Mouse (Mus musculus) c-Kit-positive CD71-positive TER-119-negative erythroid progenitor cells, embryonic 14.5 days (primary cell): ENCODE measurements at regions not wholly inside any gene's neighbourhood (a gene's known extent, or its start where the extent isn't known, plus 50 kb on each side); places are given as distances from the start of the nearest gene placed in this dataset.

Source experiments
- DNase-seq: peaks from one replicate; pipeline ENCODE4 v3.0.0-alpha.2; 2013; ENCODE audit warnings: low read depth

GRCm38 (mm10) chr15:62477779-62478178 is 1367.2 kb downstream of the Gsdmc2 start:
- DNase-seq = no peak

DNA sequence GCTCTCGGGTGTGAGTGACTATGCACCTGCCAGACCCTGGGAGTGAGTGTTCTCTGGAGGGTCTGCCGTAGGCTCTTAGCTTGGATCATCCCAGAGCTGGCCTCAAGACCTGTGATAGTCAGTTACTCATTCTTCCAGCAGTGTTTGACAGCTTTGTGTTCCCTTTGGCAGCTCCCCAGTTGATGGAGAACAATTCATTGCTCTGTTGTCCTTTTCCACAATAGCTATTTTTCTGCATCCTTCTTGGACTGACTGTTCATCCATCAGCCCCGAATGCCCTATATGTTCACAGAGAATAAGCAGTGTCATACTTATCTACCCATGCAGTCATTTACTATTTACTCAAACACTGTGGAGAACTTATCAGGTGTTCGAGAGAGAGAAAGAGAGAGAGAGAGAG is 1368.5 kb downstream of the Gsdmc2 start:
- DNase-seq = no peak

DNA sequence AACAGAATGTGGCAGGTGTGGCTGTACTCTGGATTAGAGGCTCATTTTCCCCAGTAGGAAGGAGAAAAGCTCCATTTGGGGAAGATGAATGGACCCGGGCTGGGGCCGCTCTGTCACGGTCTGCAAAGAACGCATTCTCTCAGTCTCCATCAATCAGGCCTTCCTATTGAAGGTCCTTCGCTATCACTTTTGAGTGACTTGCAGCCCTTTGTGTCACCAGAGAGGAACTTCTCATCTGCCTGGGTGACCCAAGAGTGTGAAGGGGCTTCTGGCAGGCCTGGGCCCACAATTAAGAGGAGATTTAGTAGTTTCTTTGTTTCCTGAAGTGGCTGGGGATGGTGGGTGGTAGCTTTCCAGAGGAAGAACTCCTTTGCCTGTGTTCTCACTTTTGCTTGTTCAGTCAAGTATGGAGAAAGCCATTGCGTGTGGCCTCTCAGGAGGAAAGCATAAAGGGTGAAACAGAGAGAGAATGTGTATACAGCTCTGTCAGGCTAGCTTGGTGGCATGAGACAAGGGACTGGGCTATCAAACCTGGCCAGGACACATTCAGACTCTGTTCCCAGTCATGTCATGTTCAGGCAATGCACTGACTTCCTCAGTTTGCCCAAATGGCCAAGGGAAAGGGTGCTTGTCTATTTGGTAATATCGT is 1374.2 kb downstream of the Gsdmc2 start:
- DNase-seq = no peak

- DNase-seq = no peak
These were observed 1376.9 kb downstream of the Gsdmc2 start for GRCm38 (mm10) chr15:62468076-62468475.

GRCm38 (mm10) chr15:62466856-62467255 is 1378.1 kb downstream of the Gsdmc2 start:
- no peak for DNase-seq

GRCm38 (mm10) chr15:62465026-62465839 is 1379.7 kb downstream of the Gsdmc2 start:
- peak; percentile 4 for DNase-seq

DNA sequence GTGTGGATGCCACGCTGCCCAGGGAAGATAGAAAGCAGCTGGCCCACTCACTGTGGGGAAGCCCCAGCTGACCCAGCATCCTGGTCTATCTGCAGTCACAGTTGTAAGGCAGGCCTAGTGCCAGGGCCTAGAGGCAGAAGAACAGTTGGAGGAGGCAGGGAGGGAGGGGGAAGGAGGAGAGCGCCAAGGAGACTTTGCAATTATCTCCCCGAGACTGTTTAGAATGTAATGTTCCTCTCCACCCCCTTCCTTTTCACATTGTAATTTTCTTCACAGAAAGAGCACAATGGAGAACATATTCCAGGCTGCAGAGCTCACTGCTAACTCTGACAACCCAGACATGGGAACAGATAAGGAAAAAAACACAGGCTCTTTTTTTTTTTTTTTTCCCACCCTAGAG is 1382.3 kb downstream of the Gsdmc2 start:
- no peak for DNase-seq

GRCm38 (mm10) chr15:62461398-62462051 is 1383.5 kb downstream of the Gsdmc2 start:
- no peak for DNase-seq

- DNase-seq = no peak
These were observed 1384.3 kb downstream of the Gsdmc2 start for GRCm38 (mm10) chr15:62460724-62461123.

DNA sequence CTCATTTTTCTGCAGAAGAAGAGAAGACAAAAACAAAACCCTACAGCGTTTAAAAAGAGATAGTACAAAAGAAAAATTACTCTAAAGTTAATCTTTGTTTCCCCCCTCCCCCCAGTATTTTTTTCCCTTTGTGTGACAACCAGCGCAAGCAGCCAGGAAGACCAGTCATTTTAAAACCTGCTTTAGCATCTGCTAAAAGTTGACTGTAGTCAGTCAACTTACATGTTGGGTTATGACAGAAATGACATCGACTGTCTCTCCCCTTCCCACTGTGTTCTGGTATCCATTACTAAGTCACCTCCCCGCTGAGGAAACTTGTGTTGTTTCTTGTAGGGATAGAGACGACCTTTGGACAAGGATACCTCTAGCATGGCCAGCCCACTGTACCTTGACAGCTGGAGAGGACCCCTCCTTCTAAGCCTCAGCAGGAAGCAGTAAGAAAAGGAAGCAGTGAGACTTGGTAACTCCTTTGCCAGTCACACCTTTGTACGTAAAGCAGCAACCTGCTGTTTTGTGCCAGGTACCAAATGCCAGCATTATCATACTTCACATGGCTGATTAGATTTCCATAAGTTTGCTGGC is 1384.9 kb downstream of the Gsdmc2 start:
- no peak for DNase-seq

DNA sequence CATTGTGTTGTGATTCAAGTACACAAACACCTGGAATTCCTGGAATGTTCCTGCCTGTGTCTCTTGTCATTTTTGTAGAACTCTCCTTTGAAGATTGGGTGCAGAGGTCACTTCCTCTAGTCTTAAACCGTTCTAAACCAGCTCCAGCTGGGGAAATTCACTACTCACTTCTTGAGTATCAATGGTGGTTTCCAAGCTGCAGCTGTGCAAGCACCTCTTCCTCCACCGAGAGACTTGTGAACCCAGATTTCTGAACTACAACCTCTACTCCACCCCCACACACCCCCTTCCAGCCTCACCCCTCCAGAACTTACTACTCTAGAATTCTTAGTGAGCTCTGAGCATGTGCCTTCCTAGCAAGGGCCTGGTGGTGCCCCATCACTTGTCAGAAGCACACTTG is 1387.0 kb downstream of the Gsdmc2 start:
- DNase-seq = no peak

- DNase-seq = no peak
These were observed 1387.8 kb downstream of the Gsdmc2 start for GRCm38 (mm10) chr15:62457051-62457664.

GRCm38 (mm10) chr15:62456020-62456419 is 1389.0 kb downstream of the Gsdmc2 start:
- no peak for DNase-seq

GRCm38 (mm10) chr15:62448116-62448515 is 1396.9 kb downstream of the Gsdmc2 start:
- DNase-seq = no peak

DNA sequence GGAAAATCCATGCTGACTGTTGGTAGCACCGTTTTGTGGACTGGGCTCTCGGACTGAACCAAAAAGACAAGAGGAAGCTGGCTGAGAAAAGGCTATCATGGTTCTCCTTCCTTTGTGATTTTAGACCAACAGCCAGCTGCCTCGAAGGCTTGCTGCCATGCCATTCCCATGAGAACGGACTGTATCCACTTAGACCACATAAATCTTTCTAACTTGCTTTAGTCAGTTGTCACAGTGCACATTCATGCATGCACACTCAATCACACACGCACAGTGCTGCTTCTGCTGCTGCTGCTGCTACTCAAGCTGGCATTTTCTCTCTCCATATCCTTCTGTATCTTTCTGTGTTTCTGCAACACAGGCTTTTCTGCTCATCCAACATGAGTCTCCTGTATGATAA is 1405.8 kb downstream of the Gsdmc2 start:
- no peak for DNase-seq

DNA sequence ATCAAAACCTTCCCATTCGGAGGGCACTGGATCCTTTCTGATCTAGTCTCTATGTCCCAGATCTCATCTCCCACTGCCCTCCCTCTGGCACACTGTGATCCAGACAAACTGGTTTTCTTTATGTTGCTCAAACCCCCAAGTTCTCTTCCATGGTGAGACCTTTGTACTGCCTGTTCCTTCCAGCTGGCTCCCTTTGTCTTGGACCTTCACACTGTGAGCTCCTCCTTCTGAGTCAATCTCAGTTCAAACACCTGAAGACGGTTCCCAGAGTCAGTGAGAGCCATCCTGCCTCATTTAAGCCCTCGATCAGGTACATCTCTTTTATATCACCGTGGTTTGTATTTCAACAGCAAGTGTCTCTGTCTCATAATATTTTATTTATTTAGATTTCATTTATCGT is 1408.3 kb downstream of the Gsdmc2 start:
- DNase-seq = no peak

DNA sequence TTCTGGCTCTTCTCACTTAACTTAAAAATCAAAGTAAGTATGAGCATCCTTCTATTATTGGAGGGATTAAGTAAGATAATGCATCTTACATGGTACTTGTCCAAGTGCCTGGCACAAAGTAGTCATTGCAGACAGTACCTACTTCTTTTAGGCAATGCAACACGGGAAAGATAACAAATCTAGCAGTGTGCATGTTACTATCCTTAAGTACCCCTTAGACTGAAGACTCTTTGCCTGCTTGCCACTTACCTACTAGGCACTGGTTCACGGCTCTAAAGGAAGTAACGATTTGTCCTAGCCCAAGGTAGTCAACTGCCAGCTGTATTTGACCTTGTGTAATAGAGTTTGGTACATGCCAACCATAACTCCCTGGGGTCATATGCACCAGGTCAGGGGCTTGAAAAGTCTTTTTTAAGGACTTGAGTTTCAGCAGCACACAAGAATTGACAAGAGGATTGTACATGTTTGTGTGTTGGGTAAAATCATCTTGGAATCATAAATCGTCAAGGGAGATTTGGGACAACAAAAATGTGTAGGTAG is 1409.8 kb downstream of the Gsdmc2 start:
- no peak for DNase-seq

DNA sequence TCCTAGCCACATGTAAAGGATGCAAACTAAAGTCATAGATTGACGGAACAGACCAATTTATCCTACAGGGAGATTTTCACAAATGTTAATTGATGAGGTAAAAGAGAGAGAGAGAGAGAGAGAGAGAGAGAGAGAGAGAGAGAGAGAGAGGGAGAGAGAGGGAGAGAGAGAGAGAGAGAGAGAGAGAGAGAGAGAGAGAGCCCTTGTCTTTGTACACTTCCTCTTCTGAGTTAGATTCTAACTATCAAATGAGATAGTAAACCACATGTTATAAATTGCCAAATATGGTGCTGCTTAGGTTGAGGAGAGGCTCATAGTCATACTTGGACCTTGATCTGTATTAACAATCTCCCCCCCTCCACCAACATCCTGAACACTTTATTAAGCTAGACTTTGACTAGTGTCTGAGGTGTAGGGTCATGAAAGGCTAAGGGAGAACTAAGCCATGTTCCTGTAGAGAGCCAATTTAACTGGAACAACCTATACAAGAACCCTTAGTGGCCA is 1412.2 kb downstream of the Gsdmc2 start:
- DNase-seq = no peak

DNA sequence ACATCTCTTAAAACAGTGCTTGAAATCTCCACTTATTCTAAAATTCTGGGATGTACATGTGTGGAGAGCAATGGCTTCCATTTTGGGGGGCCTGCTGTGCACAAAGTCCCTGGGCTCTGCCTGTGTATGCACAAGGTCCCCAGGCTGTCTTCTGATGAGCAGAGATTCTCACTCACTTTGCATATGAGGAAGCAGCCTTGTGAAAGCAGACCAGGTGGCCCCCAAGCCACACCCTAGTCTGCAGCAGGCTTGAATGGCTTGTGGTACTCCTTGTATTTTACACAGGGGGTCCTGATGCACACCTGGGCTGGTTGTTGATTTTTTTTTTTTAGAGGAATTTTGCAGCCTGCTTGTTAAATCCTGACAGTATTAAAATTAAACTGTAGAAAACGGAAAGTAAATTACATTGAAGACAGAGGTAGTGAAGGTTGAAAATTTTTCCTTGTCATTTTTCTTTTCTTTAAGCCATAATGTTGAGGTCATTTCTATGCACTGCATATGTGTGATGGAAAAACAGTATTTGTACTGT is 1413.8 kb downstream of the Gsdmc2 start:
- no peak for DNase-seq

DNA sequence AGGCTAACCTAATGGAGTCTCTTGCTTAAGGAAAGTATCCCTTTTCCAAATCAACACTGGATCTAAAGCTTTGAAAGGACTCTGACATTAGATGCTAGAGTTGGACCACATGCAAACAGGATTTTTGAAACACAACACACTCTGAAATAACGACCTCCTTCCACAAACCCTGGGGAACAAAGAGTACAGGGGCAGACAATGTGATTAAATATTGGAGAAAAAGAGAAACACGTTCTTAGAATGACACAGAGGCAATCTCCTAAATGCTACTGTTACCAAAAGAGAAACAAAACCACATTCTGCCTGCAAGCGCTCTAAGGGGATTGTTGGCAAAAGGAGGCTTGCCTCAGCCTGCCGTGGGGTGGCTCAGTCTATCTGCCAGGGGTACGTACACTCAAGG is 1422.0 kb downstream of the Gsdmc2 start:
- no peak for DNase-seq

DNA sequence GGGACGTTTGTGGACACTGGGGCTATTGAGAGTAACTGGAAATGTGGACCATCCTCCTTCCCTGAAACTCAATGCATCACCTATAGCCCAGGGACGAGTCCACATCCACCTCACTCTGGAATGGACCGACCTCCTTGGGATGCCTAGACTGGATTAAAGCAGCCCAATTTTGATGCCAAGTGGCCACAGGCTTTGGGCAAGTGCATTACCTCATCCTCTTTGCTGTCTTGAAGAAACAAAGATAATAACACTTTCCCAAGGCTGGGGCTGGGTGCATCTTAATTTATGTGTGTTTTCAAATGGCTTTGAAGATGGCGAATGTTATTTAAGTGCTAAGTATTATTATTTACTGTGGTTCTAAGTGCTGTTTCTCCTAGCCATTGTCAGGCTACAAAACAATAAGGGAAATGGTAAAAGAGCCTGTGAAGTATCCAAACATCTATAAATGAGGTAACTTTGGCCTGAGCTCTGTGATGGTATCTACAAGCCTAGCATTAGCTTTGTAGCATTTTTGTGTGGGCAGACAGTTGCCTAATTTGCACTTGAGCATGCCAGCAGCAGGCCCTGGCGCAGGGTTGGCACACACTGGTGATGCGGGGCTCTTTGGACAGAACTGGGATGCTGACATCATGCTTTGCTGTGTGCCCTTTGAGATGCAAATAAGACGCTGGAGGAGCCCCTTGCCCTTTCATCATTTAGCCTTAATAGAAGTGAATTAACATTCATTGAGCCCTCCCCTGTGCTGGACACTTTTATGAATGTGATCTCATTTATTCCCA is 1423.7 kb downstream of the Gsdmc2 start:
- DNase-seq = no peak
